Mouse (Mus musculus) midbrain, embryonic 14.5 days (tissue): ENCODE results near the gene Gpr87. TPM values are rescaled to one million over a fixed set of nuclear protein-coding genes. Genes with fewer than 3 reads are reported as not detected.
"Not testable (repeated sequence)": the region's sequence is repeated elsewhere in the genome, so short reads cannot be mapped to it uniquely, and the experiment has no call there.

Experiments used
- ATAC-seq: fragments of 200-750 bp; cut with Nextera tagmentation; 2 replicates; pipeline ENCODE4 v1.8.0; 2017; ENCODE audit warnings: moderate number of reproducible peaks, moderate library complexity; ENCODE audit not compliant: low FRiP score, low TSS enrichment
- DNase-seq: peaks from one replicate; pipeline ENCODE4 v3.0.0-alpha.2; 2015
- H3K27ac ChIP-seq: fragments of 300-500 bp; sonication (generic); replicated peaks from 2 replicates; pipeline ENCODE4 v1.5.1; 2014; ENCODE audit warnings: mild to moderate bottlenecking, low read depth, low read length, moderate library complexity
- H3K27me3 ChIP-seq: fragments of 300-500 bp; sonication (generic); 2 replicates; pipeline ENCODE4 v1.6.1; 2014; ENCODE audit warnings: low read length, control low read depth, mixed read lengths; ENCODE audit not compliant: control insufficient read depth, insufficient read depth
- H3K36me3 ChIP-seq: fragments of 300-500 bp; sonication (generic); 2 replicates; pipeline ENCODE4 v1.6.1; 2014; ENCODE audit warnings: low read length, control low read depth; ENCODE audit not compliant: control insufficient read depth, insufficient read depth
- H3K4me1 ChIP-seq: fragments of 300-500 bp; sonication (generic); 2 replicates; pipeline ENCODE4 v1.6.1; 2014; ENCODE audit warnings: mild to moderate bottlenecking, antibody characterized with exemption, low read length, control low read depth; ENCODE audit not compliant: control insufficient read depth, insufficient read depth
- H3K4me2 ChIP-seq: fragments of 300-500 bp; sonication (generic); 2 replicates; pipeline ENCODE4 v1.6.1; 2014; ENCODE audit warnings: mild to moderate bottlenecking, low read length, moderate library complexity
- H3K4me3 ChIP-seq: fragments of 300-500 bp; sonication (generic); replicated peaks from 2 replicates; pipeline ENCODE4 v1.5.1; 2014; ENCODE audit warnings: low read depth, low read length
- H3K9ac ChIP-seq: fragments of 300-500 bp; sonication (generic); replicated peaks from 2 replicates; pipeline ENCODE4 v1.6.1; 2014; ENCODE audit warnings: mild to moderate bottlenecking, low read length, moderate library complexity
- H3K9me3 ChIP-seq: fragments of 300-500 bp; sonication (generic); 2 replicates; pipeline ENCODE4 v1.6.1; 2016; ENCODE audit warnings: low read length, control low read depth, mixed read lengths; ENCODE audit not compliant: control insufficient read depth
- WGBS: fragments of 180-500 bp; shearing (Covaris S2); extraction: QIAGEN DNeasy Blood & Tissue Kit; methylation state at CpG from one replicate; pipeline ENCODE4 v1.1.7; 2014; 5-methylcytosine and 5-hydroxymethylcytosine counted together
- polyA plus RNA-seq: library from polyadenylated mRNA; unstranded; fragments of >200 nt; fragmentation: Nextera tagmentation; extraction: Ambion mirVana; gene quantifications from 2 replicates; pipeline ENCODE4 v1.2.1, GENCODE M21; 2014

The Gpr87 gene
- polyA plus RNA-seq, 1 experiment from 2014 or later, result 0.26 TPM

GRCm38 (mm10) chr3:59155404-59155803 is 39.5 kb downstream of the Gpr87 start:
- ATAC-seq (no peak), DNase-seq (no peak)
- no peak overlapping the region for H3K27ac ChIP-seq
- H3K9ac ChIP-seq, result no peak overlapping the region
- no peaks in the 10 kb centered on the region for H3K4me1 ChIP-seq
- no peaks in the 10 kb centered on the region for H3K9me3 ChIP-seq
- H3K4me2 ChIP-seq, result no peak overlapping the region
- H3K36me3 ChIP-seq, result no peaks in the 10 kb centered on the region
- no peaks in the 10 kb centered on the region for H3K27me3 ChIP-seq
- WGBS, result 95% methylated on average over 6 of the region's 6 CpGs
- H3K4me3 ChIP-seq, result no peak overlapping the region

- Histone ChIP-seq H3K9me3 (no peaks in the 10 kb centered on the region), H3K4me3 (no peak overlapping the region), H3K4me1 (no peaks in the 10 kb centered on the region), H3K27ac (no peak overlapping the region), H3K36me3 (no peaks in the 10 kb centered on the region), H3K27me3 (no peaks in the 10 kb centered on the region), H3K9ac (no peak overlapping the region), H3K4me2 (no peak overlapping the region)
- no peak for ATAC-seq
- no peak for DNase-seq
- WGBS, result 92% methylated on average over 2 of the region's 2 CpGs
These were observed 40.0 kb downstream of the Gpr87 start for GRCm38 (mm10) chr3:59154888-59155287.

GRCm38 (mm10) chr3:59153424-59153823 is 41.5 kb downstream of the Gpr87 start, which contains the start of gene P2ry14:
Gene P2ry14, minus strand, starts transcription at chr3:59153618.
- DNase-seq, result no peak
- H3K9me3 ChIP-seq, result no peaks in the 10 kb centered on the region
- ATAC-seq, result no peak
- H3K27me3 ChIP-seq, result no peaks in the 10 kb centered on the region
- no peaks in the 10 kb centered on the region for H3K4me1 ChIP-seq
- H3K4me2 ChIP-seq, result no peak within 1 kb of the TSS
- 87% methylated on average over 5 of the region's 5 CpGs for WGBS
- H3K4me3 ChIP-seq, result no peak within 1 kb of the TSS
- no peak within 1 kb of the TSS for H3K27ac ChIP-seq
- no peaks in the 10 kb centered on the region for H3K36me3 ChIP-seq
- H3K9ac ChIP-seq, result no peak within 1 kb of the TSS

GRCm38 (mm10) chr3:59150624-59151023 is 44.3 kb downstream of the Gpr87 start:
- 95% methylated on average over 2 of the region's 2 CpGs for WGBS
- H3K4me1 ChIP-seq, result no peaks in the 10 kb centered on the region
- H3K27me3 ChIP-seq, result no peaks in the 10 kb centered on the region
- H3K9ac ChIP-seq, result no peak overlapping the region
- H3K4me3 ChIP-seq, result no peak overlapping the region
- no peak overlapping the region for H3K27ac ChIP-seq
- no peak for ATAC-seq
- no peak overlapping the region for H3K4me2 ChIP-seq
- DNase-seq, result no peak
- H3K36me3 ChIP-seq, result no peaks in the 10 kb centered on the region
- H3K9me3 ChIP-seq, result no peaks in the 10 kb centered on the region

- Histone ChIP-seq H3K36me3 (no peaks in the 10 kb centered on the region), H3K4me3 (no peak overlapping the region), H3K27ac (no peak overlapping the region), H3K4me2 (no peak overlapping the region), H3K4me1 (no peaks in the 10 kb centered on the region), H3K9me3 (no peaks in the 10 kb centered on the region), H3K27me3 (no peaks in the 10 kb centered on the region), H3K9ac (no peak overlapping the region)
- ATAC-seq (no peak), DNase-seq (no peak)
These were observed 45.3 kb downstream of the Gpr87 start for GRCm38 (mm10) chr3:59149646-59150045.

- Histone ChIP-seq H3K4me2 (no peak overlapping the region), H3K27ac (no peak overlapping the region), H3K9me3 (no peaks in the 10 kb centered on the region), H3K9ac (no peak overlapping the region), H3K4me1 (no peaks in the 10 kb centered on the region), H3K4me3 (no peak overlapping the region), H3K36me3 (no peaks in the 10 kb centered on the region), H3K27me3 (no peaks in the 10 kb centered on the region)
- WGBS, result 90% methylated on average over 5 of the region's 5 CpGs
- ATAC-seq (no peak), DNase-seq (no peak)
These were observed 49.7 kb downstream of the Gpr87 start for GRCm38 (mm10) chr3:59145194-59145593.

- H3K9me3 ChIP-seq, result no peaks in the 10 kb centered on the region
- H3K4me2 ChIP-seq, result no peak overlapping the region
- H3K4me3 ChIP-seq, result no peak overlapping the region
- H3K4me1 ChIP-seq, result no peaks in the 10 kb centered on the region
- ATAC-seq (no peak), DNase-seq (no peak)
- H3K9ac ChIP-seq, result no peak overlapping the region
- 84% methylated on average over 8 of the region's 8 CpGs for WGBS
- no peaks in the 10 kb centered on the region for H3K27me3 ChIP-seq
- no peaks in the 10 kb centered on the region for H3K36me3 ChIP-seq
- no peak overlapping the region for H3K27ac ChIP-seq
These were observed 53.2 kb downstream of the Gpr87 start for GRCm38 (mm10) chr3:59141507-59142305.

- DNase-seq, H3K36me3 ChIP-seq, H3K4me1 ChIP-seq, H3K27ac ChIP-seq, H3K4me3 ChIP-seq, H3K9me3 ChIP-seq, H3K27me3 ChIP-seq, H3K4me2 ChIP-seq, H3K9ac ChIP-seq, ATAC-seq: not testable (repeated sequence)
- 99% methylated on average over 4 of the region's 4 CpGs for WGBS
These were observed 54.0 kb downstream of the Gpr87 start for GRCm38 (mm10) chr3:59140941-59141340.

GRCm38 (mm10) chr3:59140115-59140514 is 54.8 kb downstream of the Gpr87 start:
- no peaks in the 10 kb centered on the region for H3K9me3 ChIP-seq
- H3K9ac ChIP-seq, result no peak overlapping the region
- no peak for ATAC-seq
- WGBS, result 89% methylated on average over 2 of the region's 2 CpGs
- no peak overlapping the region for H3K4me3 ChIP-seq
- no peaks in the 10 kb centered on the region for H3K27me3 ChIP-seq
- no peak for DNase-seq
- H3K27ac ChIP-seq, result no peak overlapping the region
- H3K4me1 ChIP-seq, result no peaks in the 10 kb centered on the region
- H3K36me3 ChIP-seq, result no peaks in the 10 kb centered on the region
- no peak overlapping the region for H3K4me2 ChIP-seq
